Mouse (Mus musculus) spleen, adult 2 months (tissue): ENCODE results near the gene Slc27a5.

Experiments
- CTCF ChIP-seq: fragments of 200-500 bp; IDR thresholded peaks from 2 replicates; pipeline ENCODE4 v1.5.1; 2011; ENCODE audit warnings: mild to moderate bottlenecking, inconsistent platforms; ENCODE audit not compliant: insufficient read depth, insufficient read length, insufficient replicate concordance; ENCODE audit errors: extremely low read depth
- POLR2A ChIP-seq: fragments of 200-500 bp; IDR thresholded peaks from 2 replicates; pipeline ENCODE4 v1.6.1; 2011; ENCODE audit warnings: low read depth, low read length, inconsistent platforms

- TF ChIP-seq POLR2A (no peak), CTCF (no peak)
Measured at GRCm38 (mm10) chr7:13001584-13001983, 3.6 kb upstream of the Slc27a5 start.
